Mouse (Mus musculus) kidney, adult 11 months (tissue): ENCODE results near the gene Prss50.

ENCODE experiments used
- DNase-seq: peaks from one replicate; pipeline ENCODE4 v3.0.0; 2022

The Prss50 gene

GRCm38 (mm10) chr9:110875288-110875695 lies 17.5 kb downstream of the Prss50 start:
- DNase-seq = peak; percentile 71

GRCm38 (mm10) chr9:110877353-110877752 lies 19.6 kb downstream of the Prss50 start:
- no peak for DNase-seq

- peak; percentile 80 for DNase-seq
Observed at GRCm38 (mm10) chr9:110877888-110878287, 20.1 kb downstream of the Prss50 start.

- peak; percentile 80 for DNase-seq
Observed at GRCm38 (mm10) chr9:110879191-110879920, 21.6 kb downstream of the Prss50 start, which contains the start of gene Als2cl. TSS of gene Als2cl (plus strand) at chr9:110879870.

- DNase-seq = peak; percentile 91
Observed at GRCm38 (mm10) chr9:110879998-110880561, 22.3 kb downstream of the Prss50 start, which contains the start of gene Tmie. TSS of gene Tmie (minus strand) at chr9:110880113.

- DNase-seq = peak; percentile 72
Observed at GRCm38 (mm10) chr9:110880772-110881171, 23.0 kb downstream of the Prss50 start.

- DNase-seq = peak; percentile 63
Observed at GRCm38 (mm10) chr9:110881953-110882352, 24.2 kb downstream of the Prss50 start.

- DNase-seq = no peak
Observed at GRCm38 (mm10) chr9:110887388-110888303, 29.9 kb downstream of the Prss50 start.

GRCm38 (mm10) chr9:110888935-110889334 lies 31.2 kb downstream of the Prss50 start:
- no peak for DNase-seq

GRCm38 (mm10) chr9:110890026-110890783 lies 32.4 kb downstream of the Prss50 start:
- DNase-seq = peak; percentile 67

GRCm38 (mm10) chr9:110891077-110891828 lies 33.5 kb downstream of the Prss50 start:
- DNase-seq = no peak

GRCm38 (mm10) chr9:110892552-110892951 lies 34.8 kb downstream of the Prss50 start:
- DNase-seq = no peak

- no peak for DNase-seq
Observed at GRCm38 (mm10) chr9:110893429-110893828, 35.7 kb downstream of the Prss50 start.

- DNase-seq = no peak
Observed at GRCm38 (mm10) chr9:110895507-110895906, 37.7 kb downstream of the Prss50 start.

GRCm38 (mm10) chr9:110895994-110896393 lies 38.2 kb downstream of the Prss50 start:
- no peak for DNase-seq

GRCm38 (mm10) chr9:110896595-110896994 lies 38.8 kb downstream of the Prss50 start:
- no peak for DNase-seq

- no peak for DNase-seq
Observed at GRCm38 (mm10) chr9:110899451-110900008, 41.8 kb downstream of the Prss50 start.

- DNase-seq = no peak
Observed at GRCm38 (mm10) chr9:110901204-110901603, 43.4 kb downstream of the Prss50 start.

- no peak for DNase-seq
Observed at GRCm38 (mm10) chr9:110902271-110902670, 44.5 kb downstream of the Prss50 start.

- DNase-seq = no peak
Observed at GRCm38 (mm10) chr9:110907201-110907837, 49.6 kb downstream of the Prss50 start.
